Mouse (Mus musculus) spleen, postnatal 36 days (tissue): ENCODE measurements at regions not wholly inside any gene's neighbourhood (a gene's known extent, or its start where the extent isn't known, plus 50 kb on each side); places are given as distances from the start of the nearest gene placed in this dataset.
A peak's percentile ranks its signal among the peaks of the same experiment; 100 is the strongest.

Source experiments
- DNase-seq, 2 experiments: peaks; one replicate each; pipeline ENCODE4 v3.0.0; 2022; ENCODE audit warnings: low spot score in 2 of 2, mixed read lengths in 1 of 2

DNA sequence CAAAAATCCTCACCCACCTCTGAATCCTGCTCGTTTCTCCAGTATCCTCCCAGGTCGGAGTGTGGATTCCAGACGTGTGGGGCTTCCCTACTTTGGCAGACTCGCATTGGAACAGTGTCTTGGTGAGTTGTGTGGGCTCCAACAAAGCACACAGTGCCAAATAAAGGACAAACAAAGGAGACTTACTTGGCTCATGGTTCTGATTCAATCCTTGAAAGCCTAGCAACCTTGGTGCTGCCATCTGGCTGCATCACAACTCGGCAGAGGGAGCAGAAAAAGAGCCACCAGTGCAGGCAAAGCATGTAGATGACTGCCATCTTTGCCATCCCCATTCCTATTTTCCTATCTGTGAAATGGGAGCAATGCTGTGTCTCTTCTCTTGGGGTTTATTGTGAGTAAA lies 64.0 kb downstream of the Il9r start:
- no peak for DNase-seq

DNA sequence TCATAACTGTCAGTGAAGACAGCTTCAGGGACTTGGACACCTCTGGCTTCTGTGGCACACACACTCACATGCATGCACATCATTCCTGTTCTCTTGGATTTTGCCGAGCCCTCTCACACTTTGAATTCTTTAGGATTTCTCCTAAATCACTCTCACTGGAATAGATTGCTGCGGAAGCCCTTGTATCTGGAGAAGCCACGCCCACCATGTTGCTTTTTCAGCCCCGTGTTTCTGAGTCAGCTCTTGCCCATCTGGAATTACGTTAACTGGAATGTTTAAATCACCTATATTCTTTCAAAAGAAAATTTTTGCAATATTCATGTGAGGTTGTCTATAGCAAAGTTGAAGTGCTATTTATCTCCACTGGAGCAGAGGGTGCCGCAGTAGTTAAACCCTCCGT lies 66.1 kb downstream of the Il9r start:
- DNase-seq = no peak

DNA sequence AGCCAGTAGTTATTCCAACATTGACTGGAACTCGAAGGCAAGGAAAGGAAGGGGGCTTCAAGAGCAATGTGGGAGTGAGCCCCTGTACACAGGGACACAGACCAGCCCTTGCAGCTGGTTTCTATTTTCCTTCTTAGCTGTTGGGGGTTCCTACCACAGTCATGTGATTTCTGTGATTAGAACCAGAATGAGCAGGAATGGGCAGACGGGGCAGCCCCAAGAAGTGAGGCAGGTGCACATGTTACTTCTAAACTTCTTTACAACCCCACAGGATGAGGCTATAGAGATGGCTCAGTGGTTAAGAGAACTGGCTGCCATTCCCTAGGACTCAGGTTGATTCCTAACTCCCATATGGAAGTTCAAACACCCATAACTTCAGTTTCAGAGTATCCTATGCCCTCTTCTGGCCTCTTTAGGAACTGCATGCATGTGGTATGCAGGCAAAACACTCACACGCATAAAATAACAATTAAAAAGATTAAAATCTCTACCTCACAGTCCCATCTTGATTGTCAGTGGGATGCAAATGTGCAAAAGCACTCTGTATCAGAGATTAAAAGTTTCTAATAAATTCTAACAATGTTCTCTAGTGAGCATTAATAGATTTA lies 68.0 kb downstream of the Il9r start:
- peak in 1 of 2 experiments; percentile 14 for DNase-seq

DNA sequence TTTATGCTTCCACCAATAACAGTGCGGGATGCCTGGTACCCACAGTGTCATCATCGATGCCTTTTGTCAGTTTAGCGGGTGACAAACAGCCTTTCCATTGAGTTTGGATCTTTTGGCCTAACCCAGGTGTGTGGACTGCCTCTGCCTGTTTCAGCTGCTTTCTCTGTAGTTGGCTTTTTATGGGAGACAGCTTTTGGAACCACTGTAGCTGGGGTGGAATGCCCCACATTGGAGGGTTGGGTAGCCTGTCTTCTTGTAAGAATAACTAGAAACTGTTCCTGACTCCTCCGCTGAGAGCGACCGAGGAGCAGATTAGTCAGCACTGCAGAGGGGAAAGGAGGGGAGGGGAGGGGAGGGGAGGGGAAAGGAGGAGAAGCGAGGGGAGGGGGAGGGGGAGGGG lies 71.5 kb downstream of the Il9r start:
- DNase-seq = no peak

DNA sequence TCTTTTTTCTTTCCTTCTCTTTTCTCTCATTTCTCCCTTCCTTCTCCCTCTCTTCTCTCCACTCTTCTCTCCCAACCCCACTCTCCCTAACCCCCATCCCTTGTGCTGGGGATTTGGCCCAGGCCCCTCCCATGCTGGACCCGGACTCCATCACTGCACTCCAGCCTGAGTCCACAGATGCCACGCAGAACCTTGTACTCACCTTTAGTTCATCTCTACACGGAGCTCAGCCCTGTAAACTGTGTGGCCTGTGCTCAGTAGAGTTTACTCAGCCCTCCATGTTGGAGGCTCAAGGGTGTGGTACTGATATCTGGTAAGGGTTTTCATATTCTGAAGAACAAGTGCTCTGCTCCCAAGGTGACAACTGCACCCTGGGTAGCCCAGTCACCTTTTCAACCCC lies 72.1 kb downstream of the Il9r start:
- no peak for DNase-seq

DNA sequence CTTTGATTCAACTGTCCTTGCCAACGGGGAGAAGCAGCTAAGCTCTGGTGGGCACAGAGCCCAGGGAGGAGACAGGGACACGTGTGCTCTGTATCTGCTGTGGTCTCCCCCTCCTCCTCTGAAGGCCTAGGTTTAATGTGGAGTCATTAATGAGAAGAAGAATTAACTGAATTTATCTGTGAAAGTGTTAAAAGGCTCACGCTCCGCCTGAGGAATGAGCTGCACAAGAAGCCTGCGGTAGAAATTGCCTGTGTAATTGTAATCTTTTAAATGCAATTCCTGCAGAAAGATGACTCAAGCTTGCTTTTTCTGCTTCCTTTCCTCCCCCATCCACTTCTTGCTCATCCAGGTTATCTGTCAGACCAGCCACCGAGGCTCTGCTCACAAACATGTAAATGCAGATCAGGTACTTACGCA lies 72.7 kb downstream of the Il9r start:
- DNase-seq = no peak

DNA sequence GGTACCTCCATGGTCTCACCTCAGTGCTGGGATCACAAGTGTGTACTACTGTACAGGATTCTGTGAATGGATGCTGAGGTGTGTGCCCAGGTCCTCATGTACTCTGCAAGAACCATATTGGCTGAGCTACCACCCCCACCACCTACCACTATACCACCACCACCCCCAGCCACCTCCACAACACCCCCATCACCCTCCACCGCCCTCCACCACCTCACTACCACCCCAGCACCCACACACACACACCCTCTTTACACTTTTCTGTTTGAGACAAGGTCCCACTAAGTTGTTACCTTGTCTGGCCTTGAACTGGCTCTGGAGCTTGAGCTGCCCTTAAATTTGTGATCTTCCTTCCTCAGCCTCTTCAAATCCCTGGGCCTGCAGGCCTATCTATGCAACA lies 73.3 kb downstream of the Il9r start:
- DNase-seq = no peak

DNA sequence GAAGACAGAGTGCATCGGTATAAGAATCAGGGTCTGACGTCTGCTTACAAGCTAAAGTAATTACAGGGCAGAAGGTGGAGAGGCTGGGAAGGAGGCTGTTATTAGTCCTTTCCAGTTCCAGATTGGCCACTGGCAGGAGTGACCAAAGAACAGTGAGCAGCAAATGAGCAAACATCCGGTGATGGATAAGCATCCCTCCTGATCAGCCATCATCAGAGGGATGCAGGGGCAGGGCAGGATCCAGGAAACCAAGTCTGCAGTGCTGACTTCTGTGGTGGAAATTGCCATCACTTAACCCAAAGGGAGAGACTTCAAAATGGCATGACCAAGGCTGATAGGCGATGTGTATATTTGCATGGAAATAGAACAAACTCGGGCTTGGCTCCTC lies 73.8 kb downstream of the Il9r start:
- no peak for DNase-seq

DNA sequence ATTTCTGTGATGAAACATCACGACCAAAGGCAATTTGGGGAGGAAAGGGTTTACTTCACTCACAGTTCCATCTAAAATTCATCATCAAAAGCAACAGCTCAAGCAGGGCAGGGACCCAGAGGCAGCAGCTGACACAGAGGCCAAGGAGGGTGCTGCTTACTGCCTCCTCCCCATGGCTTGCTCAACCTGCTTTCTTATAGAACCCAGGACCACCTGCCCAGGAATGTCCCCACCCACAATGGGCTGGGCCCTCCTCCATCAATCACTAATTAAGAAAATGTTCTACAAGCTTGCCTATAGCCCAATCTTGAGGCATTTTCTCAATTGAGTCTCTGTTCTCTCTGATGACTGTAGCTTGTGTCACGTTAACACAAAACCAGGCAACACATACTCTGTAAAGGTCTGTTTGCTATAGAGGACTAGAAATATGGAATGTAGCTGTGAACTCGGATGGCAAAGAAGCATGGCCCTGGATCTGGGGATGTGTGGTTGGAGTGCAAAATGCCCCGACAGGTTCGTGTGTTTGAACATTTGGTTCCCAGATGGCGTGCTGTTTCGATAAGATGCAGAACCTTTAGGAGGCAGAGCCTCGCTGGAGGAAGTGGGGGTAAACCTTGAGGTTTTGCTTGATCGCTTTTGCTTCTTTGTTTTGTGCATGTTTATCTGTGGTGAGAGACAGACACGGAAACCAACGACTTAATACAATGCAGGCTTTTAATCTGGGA lies 74.3 kb downstream of the Il9r start:
- DNase-seq = peak; percentile 34 to 41

DNA sequence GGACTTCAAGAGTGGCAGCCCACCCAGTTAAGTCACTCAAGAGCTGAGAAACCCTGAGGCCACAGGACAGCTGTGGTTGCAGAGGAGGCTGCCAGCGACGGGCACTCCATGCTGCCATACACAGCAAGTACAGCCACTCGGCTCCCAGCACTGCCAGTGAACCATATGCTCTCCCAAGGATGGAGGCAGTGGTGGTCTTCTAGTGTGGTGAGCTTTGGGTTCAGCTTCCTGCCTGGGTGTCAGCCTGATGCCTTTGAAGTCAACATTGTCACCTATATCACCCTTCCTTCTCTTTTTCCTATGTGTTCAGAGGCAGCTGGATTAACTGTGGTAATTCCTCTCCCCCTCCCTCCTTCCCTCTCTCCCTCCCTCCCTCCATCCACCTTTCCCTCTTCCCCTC lies 79.5 kb downstream of the Il9r start:
- DNase-seq = no peak

DNA sequence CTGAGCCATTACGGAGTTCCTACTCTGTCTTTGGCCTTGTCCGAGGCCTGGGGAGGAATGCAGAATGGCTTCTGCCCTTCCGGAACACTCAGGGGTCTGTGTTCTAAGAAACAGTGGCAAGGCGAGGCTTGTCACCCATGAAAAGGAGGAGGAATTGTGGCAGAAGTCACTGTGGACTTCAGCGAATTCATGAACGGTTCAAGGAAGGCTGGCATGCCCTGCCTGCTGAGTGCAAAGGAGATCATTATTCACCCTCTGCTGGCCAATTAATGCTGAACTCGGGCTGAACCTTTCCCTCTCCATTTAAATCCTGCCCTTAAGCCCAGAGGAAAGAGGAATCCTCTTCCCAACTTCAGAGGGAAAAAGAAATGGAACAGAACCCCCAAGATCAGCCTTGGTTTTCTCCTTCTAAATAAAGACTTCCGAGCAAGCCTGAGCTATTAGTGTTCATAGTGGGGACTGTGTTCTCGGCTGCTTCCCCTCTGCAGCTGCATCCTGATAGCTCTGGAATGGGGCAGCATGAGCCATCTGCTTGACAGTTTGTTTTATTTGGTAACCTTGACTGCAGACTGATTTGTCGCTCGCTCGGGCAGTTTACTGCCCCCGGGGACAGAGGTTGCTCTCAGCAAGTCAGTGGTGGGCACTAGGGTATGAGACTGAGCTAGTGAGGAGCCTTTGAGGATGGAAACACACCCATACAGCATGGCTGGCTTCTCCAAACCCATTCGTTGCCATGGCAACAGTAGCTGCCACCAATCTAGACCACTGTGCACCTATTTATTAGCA lies 81.0 kb downstream of the Il9r start:
- no peak for DNase-seq

DNA sequence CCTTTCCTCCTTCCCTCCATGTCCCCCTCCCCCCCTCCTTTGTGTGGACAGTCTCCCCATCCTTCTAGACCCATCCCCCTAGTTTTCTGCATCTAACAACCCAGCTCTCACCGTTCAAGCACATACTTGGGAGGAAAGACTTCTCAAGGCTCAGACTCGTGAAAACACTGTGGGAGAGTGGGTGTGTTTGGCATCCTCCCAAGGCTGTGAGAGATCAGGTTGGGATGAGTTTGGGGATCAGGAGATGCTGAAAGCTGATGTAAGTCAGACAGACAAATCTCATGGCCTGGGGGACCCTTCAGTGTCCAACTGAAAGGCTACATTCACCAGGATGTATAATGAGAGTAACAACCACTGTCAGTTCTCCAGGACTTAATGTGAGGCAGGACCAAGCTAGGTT lies 82.1 kb downstream of the Il9r start:
- DNase-seq = no peak

DNA sequence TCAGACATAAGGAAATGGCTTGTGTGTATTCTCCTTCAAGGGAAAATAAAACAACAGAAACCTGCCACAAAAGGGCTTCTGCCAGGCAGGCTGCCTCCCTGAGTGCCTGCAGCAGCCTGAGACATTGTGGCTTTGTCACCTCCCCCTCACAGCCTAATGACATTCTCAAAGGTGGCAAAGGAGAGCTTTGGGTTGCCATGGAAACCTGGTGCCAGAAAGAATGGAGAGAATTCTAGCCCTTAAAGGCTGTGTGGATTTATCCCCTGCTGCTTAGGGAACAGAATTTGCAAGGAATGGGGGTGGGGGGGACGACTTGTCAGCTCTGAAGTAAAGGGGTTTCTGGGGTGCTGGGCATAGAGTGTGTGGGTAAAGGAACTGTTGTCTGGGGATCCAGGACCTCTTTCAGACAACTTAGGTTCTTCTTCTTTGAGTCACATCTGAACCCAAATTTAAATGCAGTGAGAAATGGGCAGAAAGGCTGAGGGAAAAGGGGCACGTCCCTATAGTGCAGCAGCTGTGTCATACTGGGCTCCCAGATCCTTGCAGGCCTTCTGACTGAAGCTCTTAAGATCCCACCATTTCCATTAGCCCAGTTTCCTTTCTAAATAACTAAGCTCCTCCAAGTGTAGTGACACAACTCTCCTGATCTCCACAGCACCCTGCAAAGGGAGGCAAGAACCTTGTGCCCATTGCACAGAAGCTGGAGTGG lies 86.8 kb downstream of the Il9r start:
- DNase-seq = no peak

DNA sequence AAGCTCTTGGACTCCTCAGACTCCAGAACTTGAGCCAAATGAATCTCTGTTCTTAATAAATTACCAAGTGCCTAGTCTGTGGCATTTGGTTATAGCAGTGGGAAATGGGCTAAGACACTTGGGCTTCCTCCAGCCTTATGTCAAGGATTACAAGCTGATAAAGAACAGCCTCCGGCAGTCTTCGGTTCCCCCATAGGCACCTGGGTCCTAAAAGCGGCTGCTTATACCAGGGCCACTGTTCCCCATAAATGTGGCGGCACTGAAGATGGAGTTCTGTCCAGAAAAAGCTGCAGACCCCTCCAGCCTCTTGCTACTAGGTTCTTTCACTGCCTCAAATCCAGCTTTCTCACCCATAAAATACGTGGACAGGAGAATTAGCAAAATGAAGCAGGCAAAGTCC lies 87.6 kb downstream of the Il9r start:
- DNase-seq = no peak

DNA sequence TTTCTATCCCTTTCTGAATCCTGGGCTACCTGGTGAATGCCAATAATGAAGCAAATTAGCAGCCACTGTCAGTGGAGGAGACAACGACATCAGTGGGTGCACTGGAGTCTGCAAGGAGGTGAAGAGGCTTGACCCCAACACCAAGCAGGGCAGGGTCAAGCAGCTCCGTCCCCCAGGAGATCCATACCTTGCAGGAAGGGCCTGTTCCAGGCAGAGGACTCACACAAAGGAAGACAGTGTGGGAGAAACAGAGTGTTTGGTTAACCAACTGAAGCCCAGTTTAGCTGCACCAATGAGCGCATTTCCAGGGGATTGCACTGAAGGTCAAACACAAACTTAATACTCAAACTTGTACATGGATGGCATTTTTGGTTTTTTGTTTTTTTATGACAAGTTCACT lies 88.2 kb downstream of the Il9r start:
- DNase-seq = no peak

DNA sequence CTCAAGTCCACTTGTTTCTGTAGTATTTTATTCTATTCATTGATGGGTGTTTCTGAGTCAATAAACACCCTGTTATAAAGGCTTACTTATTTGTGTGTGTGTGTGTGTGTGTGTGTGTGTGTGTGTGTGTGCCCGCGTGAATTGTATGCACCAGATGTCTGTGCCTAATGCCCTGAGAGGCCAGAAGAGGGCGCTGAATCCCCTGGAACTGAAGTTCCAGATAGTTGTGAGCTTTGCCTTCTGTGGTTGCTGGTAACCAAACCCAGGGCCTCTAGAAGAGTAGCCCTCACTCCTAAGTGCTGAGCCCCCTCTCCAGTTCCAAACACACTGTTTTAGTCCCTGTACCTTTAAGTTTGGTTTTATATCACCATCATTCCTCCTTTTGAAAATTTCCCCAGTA lies 90.2 kb downstream of the Il9r start:
- no peak for DNase-seq
